Mouse (Mus musculus) hindbrain, postnatal 0 days (tissue): ENCODE measurements at regions not wholly inside any gene's neighbourhood (a gene's known extent, or its start where the extent isn't known, plus 50 kb on each side); places are given as distances from the start of the nearest gene placed in this dataset.
A peak's percentile ranks its signal among the peaks of the same experiment; 100 is the strongest.

Experiments used
- ATAC-seq: fragments of 200-750 bp; cut with Nextera tagmentation; 2 replicates; pipeline ENCODE4 v1.8.0; 2017; ENCODE audit warnings: mild to moderate bottlenecking, moderate TSS enrichment, moderate library complexity
- DNase-seq: peaks from one replicate; pipeline ENCODE4 v3.0.0-alpha.2; 2015; ENCODE audit warnings: low spot score
- H3K27ac ChIP-seq: fragments of 300-500 bp; sonication (generic); 2 replicates; pipeline ENCODE4 v1.5.1; 2014; ENCODE audit warnings: mild to moderate bottlenecking
- H3K27me3 ChIP-seq: fragments of 300-500 bp; sonication (generic); 2 replicates; pipeline ENCODE4 v1.6.1; 2014; ENCODE audit warnings: low read length, mixed read lengths; ENCODE audit not compliant: insufficient read depth
- H3K36me3 ChIP-seq: fragments of 300-500 bp; sonication (generic); 2 replicates; pipeline ENCODE4 v1.6.1; 2014; ENCODE audit warnings: low read length, mixed read lengths; ENCODE audit not compliant: insufficient read depth
- H3K4me1 ChIP-seq: fragments of 300-500 bp; sonication (generic); 2 replicates; pipeline ENCODE4 v1.6.1; 2014; ENCODE audit warnings: antibody characterized with exemption, low read length, mixed read lengths; ENCODE audit not compliant: insufficient read depth
- H3K4me2 ChIP-seq: fragments of 300-500 bp; sonication (generic); 2 replicates; pipeline ENCODE4 v1.6.1; 2014; ENCODE audit warnings: low read depth, mild to moderate bottlenecking, low read length, moderate library complexity, mixed read lengths
- H3K4me3 ChIP-seq: fragments of 300-500 bp; sonication (generic); 2 replicates; pipeline ENCODE4 v1.5.1; 2014; ENCODE audit warnings: low read length
- H3K9ac ChIP-seq: fragments of 300-500 bp; sonication (generic); replicated peaks from 2 replicates; pipeline ENCODE4 v1.6.1; 2014; ENCODE audit warnings: mild to moderate bottlenecking, low read length, moderate library complexity, mixed read lengths
- H3K9me3 ChIP-seq: fragments of 300-500 bp; sonication (generic); 2 replicates; pipeline ENCODE4 v1.6.1; 2016; ENCODE audit warnings: low read length, mixed read lengths
- CTCF ChIP-seq: IDR thresholded peaks from 2 replicates; pipeline ENCODE4 v1.5.1; 2016; ENCODE audit warnings: antibody characterized with exemption, control low read depth, low read depth
- WGBS: fragments of 180-500 bp; shearing (Covaris S2); extraction: QIAGEN DNeasy Blood & Tissue Kit; methylation state at CpG from one replicate; pipeline ENCODE4 v1.1.7; 2014; 5-methylcytosine and 5-hydroxymethylcytosine counted together

DNA sequence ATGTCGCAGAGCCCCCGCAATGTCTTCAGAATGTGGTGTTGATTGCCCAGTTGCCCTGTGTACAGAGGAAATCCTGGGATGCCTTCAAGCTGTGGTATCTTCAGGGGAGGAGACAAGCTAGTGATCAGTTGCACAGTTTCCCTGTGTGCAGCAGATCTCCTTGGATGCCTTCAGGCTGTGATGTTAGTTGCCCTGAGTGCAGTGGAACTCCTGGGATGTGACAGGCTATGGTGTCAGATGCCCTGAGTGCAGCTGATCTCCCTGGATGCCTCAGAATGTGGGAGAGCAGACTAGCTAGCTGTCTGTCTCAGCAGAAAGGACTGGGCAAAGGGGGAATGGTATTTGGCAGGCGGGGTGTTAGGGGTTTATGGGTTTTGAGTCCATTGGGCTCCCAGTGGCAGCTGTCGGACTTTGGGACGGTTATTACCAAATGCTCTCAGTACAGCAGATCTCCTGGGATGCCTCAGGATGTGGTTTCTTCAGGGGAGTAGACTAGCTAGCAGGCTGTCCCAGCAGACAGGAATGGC is 1110.1 kb upstream of the Nr2f1 start:
- Histone ChIP-seq H3K4me3 (no peak overlapping the region), H3K27me3 (no peaks in the 10 kb centered on the region), H3K4me1 (no peaks in the 10 kb centered on the region), H3K9ac (no peak overlapping the region), H3K9me3 (no peaks in the 10 kb centered on the region), H3K4me2 (no peak overlapping the region), H3K27ac (no peak overlapping the region), H3K36me3 (no peaks in the 10 kb centered on the region)
- no peak for DNase-seq
- ATAC-seq, result no peak
- TF ChIP-seq CTCF, result no peak
- 83% methylated on average over 5 of the region's 5 CpGs for WGBS

DNA sequence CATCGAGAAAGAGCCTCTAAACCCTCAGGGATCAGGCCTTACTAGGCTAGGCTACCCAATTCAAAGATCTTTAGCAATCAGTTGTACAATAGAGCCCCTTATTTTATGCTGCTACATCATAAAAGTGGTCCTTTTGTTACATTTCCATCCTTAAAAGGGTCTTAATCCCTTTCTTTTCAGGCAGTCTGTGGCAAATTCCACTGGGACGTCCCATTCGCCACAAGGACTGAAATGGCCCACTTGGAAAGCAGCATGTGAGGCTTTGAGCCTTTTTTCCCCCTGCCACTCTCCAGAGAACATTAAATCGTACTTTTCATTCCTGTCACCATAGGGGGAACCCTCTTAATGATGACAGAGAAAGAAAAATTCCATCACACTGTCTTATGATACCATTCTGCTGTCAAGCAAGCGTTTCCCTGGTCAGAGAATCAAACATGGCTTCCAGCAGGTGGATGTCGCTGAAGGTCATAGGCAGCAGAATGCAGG is 1097.7 kb upstream of the Nr2f1 start:
- H3K9me3 ChIP-seq, result no peaks in the 10 kb centered on the region
- no peak for TF ChIP-seq CTCF
- no peak overlapping the region for H3K4me2 ChIP-seq
- H3K27me3 ChIP-seq, result no peaks in the 10 kb centered on the region
- H3K27ac ChIP-seq, result no peak overlapping the region
- DNase-seq (no peak), ATAC-seq (no peak)
- H3K36me3 ChIP-seq, result no peaks in the 10 kb centered on the region
- H3K4me3 ChIP-seq, result no peak overlapping the region
- no peaks in the 10 kb centered on the region for H3K4me1 ChIP-seq
- WGBS, result 40% methylated on average over 6 of the region's 6 CpGs
- H3K9ac ChIP-seq, result no peak overlapping the region

DNA sequence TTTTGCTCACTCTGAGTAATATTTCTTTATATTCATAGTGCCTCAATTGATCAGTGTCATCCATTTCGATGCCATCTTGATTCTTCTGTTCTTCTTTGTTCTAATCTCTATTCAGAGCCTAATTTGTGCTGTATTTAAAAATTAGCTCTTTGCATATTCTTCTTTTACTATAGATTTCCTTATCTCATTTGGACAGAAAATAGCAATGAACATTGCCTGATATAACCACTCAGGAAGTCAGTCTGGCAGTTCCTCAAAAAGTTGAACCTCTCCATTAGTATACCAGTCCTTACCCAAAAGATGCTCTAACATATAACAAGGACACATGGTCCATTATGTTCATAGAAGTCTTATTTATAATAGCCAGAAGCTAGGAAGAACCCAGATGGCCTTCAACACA is 1088.5 kb upstream of the Nr2f1 start:
- no peaks in the 10 kb centered on the region for H3K4me1 ChIP-seq
- no peaks in the 10 kb centered on the region for H3K9me3 ChIP-seq
- H3K4me3 ChIP-seq, result no peak overlapping the region
- no peak for DNase-seq
- H3K4me2 ChIP-seq, result no peak overlapping the region
- no peak for TF ChIP-seq CTCF
- H3K36me3 ChIP-seq, result no peaks in the 10 kb centered on the region
- no peak overlapping the region for H3K27ac ChIP-seq
- H3K9ac ChIP-seq, result no peak overlapping the region
- ATAC-seq, result no peak
- 82% methylated on average over 1 of the region's 1 CpGs for WGBS
- no peaks in the 10 kb centered on the region for H3K27me3 ChIP-seq

DNA sequence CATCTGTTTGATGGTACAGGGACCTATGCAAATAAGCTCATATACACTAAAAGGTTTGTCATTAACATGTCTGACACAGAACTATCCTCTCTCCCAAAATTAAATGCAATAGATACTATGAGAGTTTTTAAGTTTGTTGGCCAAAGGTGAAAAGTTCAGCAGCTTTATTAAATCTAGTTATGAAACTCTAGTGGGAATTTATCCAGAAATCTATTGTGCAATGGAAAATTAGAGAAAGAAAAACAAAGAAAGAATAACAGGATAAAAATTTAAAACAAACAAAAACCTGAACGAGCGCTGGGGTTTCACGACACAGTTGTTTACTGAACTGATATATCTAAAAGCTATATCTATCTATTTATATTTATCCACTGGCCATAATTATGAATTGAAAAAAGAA is 1086.6 kb upstream of the Nr2f1 start:
- Histone ChIP-seq H3K36me3 (no peaks in the 10 kb centered on the region), H3K9me3 (no peaks in the 10 kb centered on the region), H3K4me2 (no peak overlapping the region), H3K4me3 (no peak overlapping the region), H3K4me1 (no peaks in the 10 kb centered on the region), H3K27ac (no peak overlapping the region), H3K27me3 (no peaks in the 10 kb centered on the region), H3K9ac (no peak overlapping the region)
- ATAC-seq (no peak), DNase-seq (no peak)
- TF ChIP-seq CTCF, result no peak
- WGBS, result 93% methylated on average over 3 of the region's 3 CpGs

DNA sequence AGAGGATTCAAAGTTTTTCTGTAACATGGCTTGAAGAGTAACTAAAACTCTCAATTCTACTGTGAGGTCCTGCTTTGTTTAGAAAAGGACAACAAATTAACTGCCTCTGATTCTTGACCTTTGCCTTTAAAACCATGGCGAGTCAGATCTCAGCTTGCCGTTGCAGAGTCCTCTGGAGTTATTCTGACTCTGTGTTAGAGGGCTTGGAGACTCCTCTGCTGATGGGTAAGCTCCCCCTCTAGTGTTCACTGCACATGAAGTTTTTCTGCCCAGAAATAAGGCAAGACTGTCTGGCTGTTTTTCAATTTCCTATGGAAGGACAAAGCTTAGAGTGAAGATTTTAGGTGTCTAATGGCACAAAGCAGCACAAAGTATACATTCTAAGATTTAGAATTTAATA is 1085.9 kb upstream of the Nr2f1 start:
- TF ChIP-seq CTCF, result peak; percentile 70
- H3K27me3 ChIP-seq, result no peaks in the 10 kb centered on the region
- H3K4me2 ChIP-seq, result no peak overlapping the region
- DNase-seq (peak; percentile 74), ATAC-seq (peak; percentile 79; the same call in 1 of the 2 replicates)
- H3K9me3 ChIP-seq, result no peaks in the 10 kb centered on the region
- 4% methylated on average over 2 of the region's 2 CpGs for WGBS
- no peak overlapping the region for H3K9ac ChIP-seq
- H3K27ac ChIP-seq, result no peak overlapping the region
- no peaks in the 10 kb centered on the region for H3K4me1 ChIP-seq
- H3K36me3 ChIP-seq, result no peaks in the 10 kb centered on the region
- no peak overlapping the region for H3K4me3 ChIP-seq

DNA sequence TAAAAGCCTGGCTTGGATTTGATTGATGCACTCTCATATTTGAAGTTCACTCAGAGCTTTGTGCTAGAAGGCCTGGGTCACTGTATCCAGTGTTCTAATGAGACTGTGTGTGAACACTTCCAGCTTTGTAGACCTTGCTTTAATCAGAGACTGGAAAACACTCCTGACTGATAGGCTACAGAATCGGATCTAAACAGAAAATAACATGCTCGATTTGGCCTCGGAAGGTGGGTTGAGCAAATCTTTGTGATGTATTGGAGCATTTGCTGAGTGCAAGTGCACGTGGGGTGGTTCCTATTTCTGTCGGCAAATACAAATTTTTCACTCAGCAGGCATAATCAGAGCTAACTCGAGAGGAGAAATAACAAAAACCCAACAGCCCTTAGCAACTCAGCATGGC is 1078.2 kb upstream of the Nr2f1 start:
- H3K27ac ChIP-seq, result no peak overlapping the region
- no peaks in the 10 kb centered on the region for H3K36me3 ChIP-seq
- H3K4me2 ChIP-seq, result peak overlapping the region; percentile 38
- no peak overlapping the region for H3K4me3 ChIP-seq
- H3K9me3 ChIP-seq, result no peaks in the 10 kb centered on the region
- WGBS, result 13% methylated on average over 6 of the region's 6 CpGs
- ATAC-seq, result peak; percentile 21; the same call in 1 of the 2 replicates
- H3K9ac ChIP-seq, result no peak overlapping the region
- no peak for TF ChIP-seq CTCF
- no peaks in the 10 kb centered on the region for H3K4me1 ChIP-seq
- no peaks in the 10 kb centered on the region for H3K27me3 ChIP-seq
- DNase-seq, result peak; percentile 22

DNA sequence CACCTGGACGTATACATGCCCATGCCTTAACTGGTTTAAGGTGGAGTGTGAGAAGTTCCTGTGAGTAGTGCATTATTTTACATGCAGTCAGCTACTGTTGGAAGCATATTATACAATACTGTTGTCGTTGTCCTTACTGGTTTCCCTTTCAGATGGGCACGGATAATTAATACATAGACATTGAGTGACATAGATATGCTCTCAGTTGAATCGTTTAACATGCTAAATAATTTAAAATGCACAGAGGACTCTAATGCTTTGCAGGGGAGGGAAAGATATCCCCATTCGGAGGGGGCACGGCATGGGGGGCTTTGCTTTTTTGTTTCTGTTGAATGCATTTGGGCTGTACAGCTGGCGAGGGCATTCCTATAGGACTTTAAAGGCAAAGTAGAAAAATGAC is 1077.8 kb upstream of the Nr2f1 start:
- Histone ChIP-seq H3K36me3 (no peaks in the 10 kb centered on the region), H3K4me1 (no peaks in the 10 kb centered on the region), H3K27ac (no peak overlapping the region), H3K9me3 (no peaks in the 10 kb centered on the region), H3K4me3 (no peak overlapping the region), H3K27me3 (no peaks in the 10 kb centered on the region), H3K4me2 (peak overlapping the region; percentile 38), H3K9ac (no peak overlapping the region)
- no peak for DNase-seq
- 24% methylated on average over 7 of the region's 7 CpGs for WGBS
- no peak for TF ChIP-seq CTCF
- ATAC-seq, result no peak
